Mouse (Mus musculus) liver, adult 2 months (tissue): Measurements from ENCODE around the gene March11.

Experiments
- CTCF ChIP-seq: fragments of 200-500 bp; IDR thresholded peaks from 2 replicates; pipeline ENCODE4 v1.5.1; 2011; ENCODE audit warnings: low read depth, low read length, control low read depth
- POLR2A ChIP-seq: fragments of 200-500 bp; IDR thresholded peaks from 2 replicates; pipeline ENCODE4 v1.6.1; 2011; ENCODE audit warnings: low read length, control low read depth; ENCODE audit not compliant: insufficient read depth; ENCODE audit errors: extremely low read depth

- TF ChIP-seq POLR2A (no peak), CTCF (no peak)
Observed at GRCm38 (mm10) chr15:26293215-26293614, 15.6 kb upstream of the March11 start.
